Mouse (Mus musculus) stomach, postnatal 0 days (tissue): ENCODE results near the gene Jhy.

Experiments used
- CTCF ChIP-seq: IDR thresholded peaks from 2 replicates; pipeline ENCODE4 v1.5.1; 2016; ENCODE audit warnings: antibody characterized with exemption, low read depth, mild to moderate bottlenecking, moderate library complexity
- EP300 ChIP-seq: optimal IDR thresholded peaks from 2 replicates; pipeline ENCODE3; 2016; ENCODE audit warnings: antibody characterized with exemption

GRCm38 (mm10) chr9:40927351-40927980 is 36.5 kb downstream of the Jhy start:
- TF ChIP-seq CTCF (no peak), EP300 (no peak)
